Mouse (Mus musculus) heart, embryonic 14.5 days (tissue): Measurements from ENCODE around the gene Ddx51. TPM values are rescaled to one million over a fixed set of nuclear protein-coding genes. Genes with fewer than 3 reads are reported as not detected.

ENCODE experiments used
- ATAC-seq: fragments of 200-750 bp; cut with Nextera tagmentation; 2 replicates; pipeline ENCODE4 v1.8.0; 2017; ENCODE audit warnings: low read depth, moderate TSS enrichment; ENCODE audit not compliant: insufficient number of reproducible peaks, insufficient read depth, low FRiP score
- H3K27ac ChIP-seq, 2 experiments: fragments of 200-500 bp in 1 of 2; fragments of 300-500 bp in 1 of 2; sonication (generic) in 1 of 2; replicated peaks in 1 of 2; 2 replicates each; pipeline ENCODE4 v1.5.1; 2012 to 2014; ENCODE audit warnings: low read depth in 2 of 2, low read length in 2 of 2, control low read depth in 1 of 2, mild to moderate bottlenecking in 1 of 2, mixed read lengths in 1 of 2; ENCODE audit not compliant: control insufficient read depth in 1 of 2, insufficient read depth in 1 of 2
- H3K27me3 ChIP-seq: fragments of 300-500 bp; sonication (generic); 2 replicates; pipeline ENCODE4 v1.6.1; 2014; ENCODE audit warnings: mild to moderate bottlenecking, low read length, control low read depth; ENCODE audit not compliant: control insufficient read depth, insufficient read depth
- H3K36me3 ChIP-seq: fragments of 300-500 bp; sonication (generic); 2 replicates; pipeline ENCODE4 v1.6.1; 2014; ENCODE audit warnings: mild to moderate bottlenecking, control low read depth, low read length, mixed read lengths; ENCODE audit not compliant: control insufficient read depth, insufficient read depth
- H3K4me1 ChIP-seq, 2 experiments: fragments of 200-500 bp in 1 of 2; fragments of 300-500 bp in 1 of 2; sonication (generic) in 1 of 2; 2 replicates each; pipeline ENCODE4 v1.6.1; 2012 to 2014; ENCODE audit warnings: low read length in 2 of 2, control low read depth in 1 of 2, mixed read lengths in 1 of 2; ENCODE audit not compliant: control insufficient read depth in 2 of 2, insufficient read depth in 2 of 2
- H3K4me2 ChIP-seq: fragments of 300-500 bp; sonication (generic); 2 replicates; pipeline ENCODE4 v1.6.1; 2014; ENCODE audit warnings: mild to moderate bottlenecking, low read length
- H3K4me3 ChIP-seq, 2 experiments: fragments of 200-500 bp in 1 of 2; fragments of 300-500 bp in 1 of 2; sonication (generic) in 1 of 2; 2 replicates each; pipeline ENCODE4 v1.5.1; 2012 to 2014; ENCODE audit warnings: low read length in 2 of 2, mild to moderate bottlenecking in 2 of 2, control low read depth in 1 of 2, low read depth in 1 of 2, moderate library complexity in 1 of 2; ENCODE audit not compliant: control insufficient read depth in 1 of 2, insufficient read depth in 1 of 2
- H3K9ac ChIP-seq: fragments of 300-500 bp; sonication (generic); 2 replicates; pipeline ENCODE4 v1.6.1; 2014; ENCODE audit warnings: mild to moderate bottlenecking, low read length
- H3K9me3 ChIP-seq: fragments of 300-500 bp; sonication (generic); 2 replicates; pipeline ENCODE4 v1.6.1; 2016; ENCODE audit warnings: low read length, control low read depth; ENCODE audit not compliant: control insufficient read depth
- WGBS: fragments of 180-500 bp; shearing (Covaris S2); extraction: QIAGEN DNeasy Blood & Tissue Kit; methylation state at CpG from one replicate; pipeline ENCODE4 v1.1.7; 2014; 5-methylcytosine and 5-hydroxymethylcytosine counted together
- polyA plus RNA-seq: library from polyadenylated mRNA; unstranded; fragments of >200 nt; fragmentation: Nextera tagmentation; extraction: Ambion mirVana; gene quantifications from 2 replicates; pipeline ENCODE4 v1.2.1, GENCODE M21; 2014

Gene Ddx51
- polyA plus RNA-seq, 1 experiment from 2014 or later = 14.3 TPM

DNA sequence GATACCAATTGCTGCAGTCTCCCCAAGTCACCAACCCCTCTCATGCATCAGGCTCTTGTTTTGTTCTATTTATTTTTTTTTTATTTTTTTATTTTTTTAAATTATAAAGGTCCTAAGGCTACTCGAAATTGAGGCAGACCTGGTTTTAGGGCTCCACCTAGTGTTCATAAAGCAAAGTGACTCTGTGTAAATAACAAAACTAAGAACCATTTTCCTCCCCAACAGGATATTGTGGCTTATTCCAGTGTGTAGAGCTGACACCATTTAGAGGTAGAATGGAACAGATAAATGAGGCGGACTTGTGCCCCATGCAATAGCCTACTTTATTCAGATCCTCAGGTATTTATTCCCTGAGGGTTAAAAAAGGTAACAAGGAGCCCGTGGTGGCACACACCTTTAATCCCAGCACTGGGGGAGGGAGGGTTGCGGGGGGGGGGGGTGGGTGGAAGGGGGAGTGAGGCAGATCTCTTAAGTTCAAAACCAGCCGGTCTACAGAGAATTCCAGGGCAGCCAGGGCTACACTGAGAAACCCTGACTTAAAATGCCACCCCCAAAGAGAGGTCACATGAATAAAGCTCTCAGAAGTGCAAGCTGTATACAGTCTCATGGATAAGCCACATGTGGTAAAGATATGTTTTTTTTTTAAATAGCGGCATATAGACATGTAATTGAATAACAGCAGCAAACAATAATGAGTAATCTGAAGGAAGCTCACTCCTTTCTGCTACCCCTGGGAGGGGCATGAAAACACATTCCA lies 17.1 kb upstream of the Ddx51 start:
- no peak overlapping the region for H3K9ac ChIP-seq
- 32% methylated on average over 6 of the region's 6 CpGs for WGBS
- H3K4me3 ChIP-seq = no peak overlapping the region
- H3K4me1 ChIP-seq = no peaks in the 10 kb centered on the region
- no peak for ATAC-seq
- no peak overlapping the region for H3K27ac ChIP-seq
- no peak overlapping the region for H3K4me2 ChIP-seq
- H3K36me3 ChIP-seq = no peaks in the 10 kb centered on the region
- no peaks in the 10 kb centered on the region for H3K27me3 ChIP-seq
- H3K9me3 ChIP-seq = no peaks in the 10 kb centered on the region

GRCm38 (mm10) chr5:110638306-110639074 lies 14.8 kb upstream of the Ddx51 start:
- no peak overlapping the region for H3K4me3 ChIP-seq
- H3K9ac ChIP-seq = no peak overlapping the region
- no peaks in the 10 kb centered on the region for H3K4me1 ChIP-seq
- H3K4me2 ChIP-seq = no peak overlapping the region
- 71% methylated on average over 7 of the region's 7 CpGs for WGBS
- no peaks in the 10 kb centered on the region for H3K9me3 ChIP-seq
- H3K27ac ChIP-seq = no peak overlapping the region
- no peak for ATAC-seq
- no peaks in the 10 kb centered on the region for H3K27me3 ChIP-seq
- H3K36me3 ChIP-seq = no peaks in the 10 kb centered on the region

GRCm38 (mm10) chr5:110639459-110639858 lies 13.8 kb upstream of the Ddx51 start:
- no peak for ATAC-seq
- Histone ChIP-seq H3K9me3 (no peaks in the 10 kb centered on the region), H3K4me3 (peak overlapping the region in 1 of 2 experiments; percentile 19; a peak in 2 of 4 replicates), H3K9ac (peak overlapping the region; percentile 58; the same call in 1 of the 2 replicates), H3K4me1 (no peaks in the 10 kb centered on the region), H3K27ac (no peak overlapping the region), H3K4me2 (peak overlapping the region; percentile 46), H3K27me3 (no peaks in the 10 kb centered on the region), H3K36me3 (no peaks in the 10 kb centered on the region)
- WGBS = 17% methylated on average over 12 of the region's 12 CpGs

GRCm38 (mm10) chr5:110646377-110646776 lies 6.9 kb upstream of the Ddx51 start:
- Histone ChIP-seq H3K27ac (no peak overlapping the region), H3K9ac (no peak overlapping the region), H3K4me3 (no peak overlapping the region), H3K36me3 (peaks cover 55% of the 10 kb centered on the region), H3K4me1 (no peaks in the 10 kb centered on the region), H3K9me3 (no peaks in the 10 kb centered on the region), H3K27me3 (no peaks in the 10 kb centered on the region), H3K4me2 (no peak overlapping the region)
- no peak for ATAC-seq

GRCm38 (mm10) chr5:110653686-110654085 lies 435 bp downstream of the Ddx51 start:
- no peak overlapping the region for H3K27ac ChIP-seq

GRCm38 (mm10) chr5:110659682-110660081 lies 6.4 kb downstream of the Ddx51 start:
- Histone ChIP-seq H3K9ac (no peak overlapping the region), H3K27me3 (no peaks in the 10 kb centered on the region), H3K4me2 (no peak overlapping the region), H3K4me1 (no peaks in the 10 kb centered on the region), H3K4me3 (no peak overlapping the region), H3K9me3 (no peaks in the 10 kb centered on the region), H3K36me3 (peaks cover 97% of the 10 kb centered on the region), H3K27ac (no peak overlapping the region)
- no peak for ATAC-seq

More at GRCm38 (mm10) chr5:110653686-110654085, 435 bp downstream of the Ddx51 start:
- 1% methylated on average over 36 of the region's 37 CpGs for WGBS
- Histone ChIP-seq H3K36me3 (peaks cover 72% of the 10 kb centered on the region), H3K9me3 (no peaks in the 10 kb centered on the region), H3K4me3 (peak overlapping the region; percentile 84 to 95), H3K4me2 (peak overlapping the region; percentile 95), H3K4me1 (peaks cover 5 to 6% of the 10 kb centered on the region in 2 experiments; a peak in 3 of 4 replicates), H3K27me3 (no peaks in the 10 kb centered on the region), H3K9ac (peak overlapping the region; percentile 91)
- 0 out of 2 replicates have a peak, but pooled peaks have one; percentile 28 for ATAC-seq

DNA sequence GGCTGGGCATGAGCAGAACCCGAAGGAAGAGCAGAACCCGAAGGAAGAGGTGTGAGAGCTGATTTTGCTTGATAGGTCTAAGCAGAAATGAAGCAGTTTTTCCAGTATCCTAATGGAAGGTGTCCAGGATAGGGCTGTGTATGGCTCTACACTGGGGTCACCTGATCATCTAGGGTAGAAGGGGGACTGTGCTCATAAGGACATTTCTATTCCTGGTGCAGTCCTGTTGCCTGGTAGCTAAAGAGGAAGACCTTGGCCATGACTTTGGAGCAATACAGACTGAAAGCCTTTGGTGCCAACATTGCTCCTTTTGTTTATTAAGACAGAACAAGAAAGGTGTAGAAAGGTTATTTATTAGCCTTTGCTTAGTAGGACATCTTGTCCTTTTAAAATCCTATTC lies 10.8 kb downstream of the Ddx51 start:
- Histone ChIP-seq H3K27ac (no peak overlapping the region), H3K9ac (no peak overlapping the region), H3K36me3 (peaks cover 97% of the 10 kb centered on the region), H3K4me3 (no peak overlapping the region), H3K4me1 (no peaks in the 10 kb centered on the region), H3K9me3 (no peaks in the 10 kb centered on the region), H3K4me2 (no peak overlapping the region), H3K27me3 (no peaks in the 10 kb centered on the region)
- no peak for ATAC-seq
- WGBS = 92% methylated on average over 2 of the region's 2 CpGs
